Comparison of ENCODE assay signal across 19 mouse cellular contexts in the genomic region with DNA sequence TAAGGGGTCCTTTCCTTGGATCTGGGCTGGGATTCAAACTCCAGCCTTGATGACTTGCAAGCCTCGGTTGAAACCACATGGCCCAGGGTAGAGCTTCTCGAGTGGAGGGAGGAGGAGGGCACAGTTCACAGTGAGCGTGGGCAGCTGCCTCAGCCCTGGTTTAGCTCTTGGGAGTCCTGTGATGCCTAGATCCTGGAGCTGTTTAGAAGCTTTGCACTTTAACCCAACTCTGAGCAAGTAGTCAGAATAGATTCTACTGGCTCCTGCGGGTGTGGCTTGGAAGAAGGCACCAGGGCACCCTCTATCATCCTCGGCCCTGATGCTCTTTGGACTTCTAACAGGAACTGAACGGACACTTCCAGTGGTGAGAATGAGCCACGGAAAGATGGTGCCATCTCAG.
DNase-seq lines count a peak whose midpoint lies in the region; ATAC-seq and TF ChIP-seq lines count a peak whose summit lies in the region.
"Had no signal": no experiment of that assay in that cellular context is flagged by ENCODE, and none has a peak within 500 bp of the region (broad histone marks: within the 10 kb centered on the region; RNA-seq: fewer than 3 reads in every experiment).

No protein-coding gene starts in this region.

- H3K36me3 ChIP-seq in lung, embryonic 16.5 days (ENCODE audit: control insufficient read depth, insufficient read depth, low read length) = no peaks in the 10 kb centered on the region
- no peaks in the 10 kb centered on the region for H3K36me3 ChIP-seq in hindbrain, embryonic 11.5 days (ENCODE audit: control insufficient read depth, insufficient read depth, low read length)
- H3K36me3 ChIP-seq in forebrain, embryonic 11.5 days (ENCODE audit: control insufficient read depth, insufficient read depth, low read length) = no peaks in the 10 kb centered on the region
- H3K36me3 ChIP-seq: G1E; heart, embryonic 10.5 days; hindbrain, embryonic 15.5 days; liver, embryonic 13.5 days; midbrain, embryonic 10.5 days; neural tube, embryonic 13.5 days had no signal

- ATAC-seq in lung, embryonic 16.5 days (ENCODE audit: low read depth) = no peak
- no peak for ATAC-seq in hindbrain, embryonic 11.5 days (ENCODE audit: low FRiP score)
- no peak for ATAC-seq in forebrain, embryonic 11.5 days (replicated peaks; ENCODE audit: low FRiP score)
- ATAC-seq: CD4-positive, CD25-positive, alpha-beta regulatory T cell, adult 4 months had no signal

- no peaks in the 10 kb centered on the region for H3K9me3 ChIP-seq in lung, embryonic 16.5 days (ENCODE audit: control insufficient read depth, low read length)
- H3K9me3 ChIP-seq in hindbrain, embryonic 11.5 days (ENCODE audit: control insufficient read depth, low read length) = no peaks in the 10 kb centered on the region
- H3K9me3 ChIP-seq in forebrain, embryonic 11.5 days (ENCODE audit: control insufficient read depth, low read length) = peaks cover 5% of the 10 kb centered on the region; the same call in 1 of the 2 replicates
- H3K9me3 ChIP-seq: heart, embryonic 10.5 days; hindbrain, embryonic 15.5 days; liver, embryonic 13.5 days; neural tube, embryonic 13.5 days had no signal

- no peak for TF ChIP-seq POLR2A in lung, adult 2 months (IDR thresholded peaks at IDR 0.05; ENCODE audit: borderline replicate concordance, extremely low read depth, low read depth, low read length)

- H3K9ac ChIP-seq in lung, embryonic 16.5 days (ENCODE audit: low read length) = 0 out of 2 replicates have a peak overlapping the region, but pooled peaks have one; percentile 37
- H3K9ac ChIP-seq in hindbrain, embryonic 11.5 days (ENCODE audit: low read depth, low read length) = no peak overlapping the region
- no peak overlapping the region for H3K9ac ChIP-seq in forebrain, embryonic 11.5 days (ENCODE audit: low read length)
- H3K9ac ChIP-seq: hindbrain, embryonic 15.5 days; liver, embryonic 13.5 days; neural tube, embryonic 13.5 days had no signal

- H3K4me2 ChIP-seq in lung, embryonic 16.5 days (ENCODE audit: low read depth, low read length) = no peak overlapping the region
- no peak overlapping the region for H3K4me2 ChIP-seq in hindbrain, embryonic 11.5 days (replicated peaks; ENCODE audit: low read depth, low read length)
- no peak overlapping the region for H3K4me2 ChIP-seq in forebrain, embryonic 11.5 days (ENCODE audit: low read depth, low read length, severe bottlenecking)
- H3K4me2 ChIP-seq: hindbrain, embryonic 15.5 days; liver, embryonic 13.5 days; neural tube, embryonic 13.5 days had no signal

- WGBS in lung, embryonic 16.5 days = 66% methylated on average over 7 of the region's 7 CpGs
- 78% methylated on average over 7 of the region's 7 CpGs for WGBS in lung, adult 2 months
- WGBS in hindbrain, embryonic 11.5 days = 83% methylated on average over 7 of the region's 7 CpGs
- WGBS in forebrain, embryonic 11.5 days = 88% methylated on average over 7 of the region's 7 CpGs

- H3K4me1 ChIP-seq in lung, embryonic 16.5 days (replicated peaks; ENCODE audit: control insufficient read depth, insufficient read depth, low read length) = peaks cover 36% of the 10 kb centered on the region
- H3K4me1 ChIP-seq in lung, adult 2 months (ENCODE audit: control insufficient read depth, insufficient read depth, low read length) = peaks cover 14% of the 10 kb centered on the region
- H3K4me1 ChIP-seq in hindbrain, embryonic 11.5 days (replicated peaks; ENCODE audit: control insufficient read depth, insufficient read depth, low read length) = 0 out of 2 replicates have a peak, but pooled peaks cover 2% of the 10 kb centered on the region
- peaks cover 4% of the 10 kb centered on the region; the same call in 1 of the 2 replicates for H3K4me1 ChIP-seq in forebrain, embryonic 11.5 days (replicated peaks; ENCODE audit: control insufficient read depth, insufficient read depth, low read length)
- H3K4me1 ChIP-seq: liver, embryonic 13.5 days had no signal

- peak overlapping the region; percentile 72; the same call in 1 of the 2 replicates for H3K27ac ChIP-seq in lung, embryonic 16.5 days (ENCODE audit: low read length)
- H3K27ac ChIP-seq in hindbrain, embryonic 11.5 days (ENCODE audit: low read depth, low read length) = no peak overlapping the region
- H3K27ac ChIP-seq in forebrain, embryonic 11.5 days (ENCODE audit: low read depth, low read length) = no peak overlapping the region
- H3K27ac ChIP-seq: heart, embryonic 10.5 days; hindbrain, embryonic 15.5 days; liver, embryonic 13.5 days; midbrain, embryonic 10.5 days; neural tube, embryonic 13.5 days had no signal

- no peak overlapping the region for H3K4me3 ChIP-seq in lung, embryonic 16.5 days (ENCODE audit: low read length)
- H3K4me3 ChIP-seq in lung, adult 2 months (replicated peaks; ENCODE audit: extremely low read depth, low read depth, low read length) = no peak overlapping the region
- no peak overlapping the region for H3K4me3 ChIP-seq in hindbrain, embryonic 11.5 days (ENCODE audit: low read depth, low read length)
- H3K4me3 ChIP-seq in forebrain, embryonic 11.5 days (ENCODE audit: low read depth, low read length) = no peak overlapping the region
- H3K4me3 ChIP-seq: heart, embryonic 10.5 days; hindbrain, embryonic 15.5 days; liver, embryonic 13.5 days; midbrain, embryonic 10.5 days; neural tube, embryonic 13.5 days had no signal

- TF ChIP-seq CTCF in lung, adult 2 months (IDR thresholded peaks at IDR 0.05; ENCODE audit: insufficient read depth, low read length) = no peak

- no peaks in the 10 kb centered on the region for H3K27me3 ChIP-seq in lung, embryonic 16.5 days (ENCODE audit: control insufficient read depth, insufficient read depth, low read depth, low read length)
- H3K27me3 ChIP-seq in hindbrain, embryonic 11.5 days (ENCODE audit: control insufficient read depth, insufficient read depth, low read length) = peaks cover 21% of the 10 kb centered on the region
- peaks cover 2% of the 10 kb centered on the region for H3K27me3 ChIP-seq in forebrain, embryonic 11.5 days (ENCODE audit: control insufficient read depth, insufficient read depth, low read length)
- H3K27me3 ChIP-seq: liver, embryonic 13.5 days had no signal

- DNase-seq in cerebellum, adult 9-11 months = peak; percentile 16
- no peak for DNase-seq in cerebellum, postnatal 10 days
- DNase-seq in lung, adult 2 months = no peak
- DNase-seq in kidney, postnatal 36 days = peak; percentile 44 to 62
- DNase-seq in hindbrain, embryonic 11.5 days (ENCODE audit: low spot score) = no peak
- DNase-seq in forebrain, embryonic 11.5 days (ENCODE audit: low spot score) = no peak
- no peak for DNase-seq in thymus, postnatal 25 days
- DNase-seq: adrenal gland, adult 2 months; cerebellum, postnatal 14 days; liver, embryonic 13.5 days; lung, postnatal 36 days; right cerebral cortex, postnatal 14 days had no signal

Comparison
In these comparisons a context has a peak if more than half of its experiments do, and no peak if none do; other contexts are left out.
1. DNase-seq: peak in cerebellum, adult 9-11 months (single experiment) and kidney, postnatal 36 days (2 of 2); none in cerebellum, postnatal 10 days (0 of 2), lung, adult 2 months (single experiment), hindbrain, embryonic 11.5 days (single experiment), forebrain, embryonic 11.5 days (single experiment) and thymus, postnatal 25 days (single experiment).